Mouse (Mus musculus) T-helper 2 cell (primary cell): ENCODE results near the gene Mrgpra2a.
"Not testable (repeated sequence)": the region's sequence is repeated elsewhere in the genome, so short reads cannot be mapped to it uniquely, and the experiment has no call there.

Source experiments
- in situ Hi-C: fragments of 300-600 bp; cut with MboI, MseI; formaldehyde crosslinking; loops from one replicate; pipeline ENCODE4 v1.15.1; 2025; ENCODE audit warnings: high pct_unique_total_duplicates

Mrgpra2a gene

DNA sequence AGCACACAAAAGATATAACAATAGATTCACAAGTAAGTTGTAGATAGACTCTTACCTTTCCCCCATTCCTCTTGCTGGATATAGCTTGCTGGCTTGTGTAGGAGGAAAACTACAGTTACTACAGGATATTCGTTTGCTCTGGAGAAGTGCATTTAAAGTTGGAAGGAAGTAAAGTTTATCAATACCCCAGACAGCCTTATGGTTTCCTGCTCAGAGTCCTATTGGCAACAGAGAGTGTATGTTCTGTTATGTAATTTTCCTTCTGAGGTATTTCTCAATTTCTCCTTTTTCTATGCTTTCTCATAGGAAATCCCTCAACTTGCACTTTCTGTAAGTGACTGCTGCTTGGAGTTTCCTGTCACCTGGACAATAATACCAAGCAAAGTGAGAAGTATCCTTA lies at the start of gene Mrgpra2a:
TSS of gene Mrgpra2a (minus strand) at position 125 of the 400 bp plus-strand sequence.
- in situ Hi-C loops: not testable (repeated sequence)

DNA sequence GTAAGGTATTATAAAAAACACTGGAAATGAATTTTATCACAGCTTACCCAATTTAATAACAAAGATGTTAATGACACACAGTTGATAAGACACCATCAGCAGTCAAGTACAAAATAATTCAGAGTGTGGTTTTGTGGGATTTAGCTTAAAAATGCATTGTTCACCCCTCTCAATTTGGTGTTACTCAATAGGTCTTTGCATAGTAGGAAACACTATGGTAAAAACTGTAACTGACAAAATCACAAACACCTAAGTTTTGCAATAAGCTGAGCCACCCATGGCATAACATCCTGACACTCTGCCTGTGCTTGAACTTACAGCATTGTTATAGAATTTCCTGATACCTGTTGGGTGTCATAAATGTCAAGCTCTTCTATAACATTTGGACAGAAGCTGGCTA lies 39.3 kb upstream of the Mrgpra2a start:
- in situ Hi-C loops: not testable (repeated sequence)

DNA sequence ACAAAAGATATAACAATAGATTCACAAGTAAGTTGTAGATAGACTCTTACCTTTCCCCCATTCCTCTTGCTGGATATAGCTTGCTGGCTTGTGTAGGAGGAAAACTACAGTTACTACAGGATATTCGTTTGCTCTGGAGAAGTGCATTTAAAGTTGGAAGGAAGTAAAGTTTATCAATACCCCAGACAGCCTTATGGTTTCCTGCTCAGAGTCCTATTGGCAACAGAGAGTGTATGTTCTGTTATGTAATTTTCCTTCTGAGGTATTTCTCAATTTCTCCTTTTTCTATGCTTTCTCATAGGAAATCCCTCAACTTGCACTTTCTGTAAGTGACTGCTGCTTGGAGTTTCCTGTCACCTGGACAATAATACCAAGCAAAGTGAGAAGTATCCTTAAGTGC lies 37.5 kb upstream of the Mrgpra2a start:
- in situ Hi-C loops: not testable (repeated sequence)

DNA sequence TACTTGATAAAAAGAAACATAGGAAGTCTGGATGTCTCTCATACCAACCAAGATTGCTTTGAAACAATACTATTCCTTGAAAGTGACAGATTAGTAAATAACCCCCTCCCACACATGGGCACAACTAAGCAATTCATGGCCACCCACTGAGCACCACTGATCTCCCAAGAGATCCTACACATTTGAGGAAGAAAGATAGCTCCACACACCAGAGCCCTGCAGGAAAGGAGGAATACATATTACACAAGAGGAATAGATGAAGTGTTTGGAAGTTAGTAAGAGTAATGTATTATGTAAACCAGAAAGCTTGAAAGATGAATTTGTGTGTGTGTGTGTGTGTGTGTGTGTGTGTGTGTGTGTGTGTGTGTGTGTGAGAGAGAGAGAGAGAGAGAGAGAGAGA lies 31.2 kb upstream of the Mrgpra2a start:
- in situ Hi-C loops: not testable (repeated sequence)

DNA sequence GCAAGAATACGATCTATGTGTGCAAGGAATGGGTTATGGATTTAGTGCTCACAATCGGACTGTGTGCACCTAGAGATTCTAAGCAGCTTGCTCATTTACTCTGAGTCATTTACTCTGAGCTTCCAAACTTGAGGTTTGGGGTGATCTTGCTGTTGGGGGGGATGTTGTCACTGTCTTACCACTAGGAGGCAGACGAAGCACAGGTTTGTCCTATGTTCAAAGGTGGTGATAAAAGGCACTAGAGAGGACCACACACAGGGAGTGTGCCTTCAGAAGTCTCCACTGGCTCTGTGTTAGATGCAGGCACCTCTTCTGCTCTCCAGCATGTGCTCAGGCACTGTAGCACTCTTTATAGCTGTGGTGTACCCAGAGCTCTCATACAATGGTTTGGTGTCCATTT lies 22.0 kb upstream of the Mrgpra2a start:
- in situ Hi-C loops: not testable (repeated sequence)

DNA sequence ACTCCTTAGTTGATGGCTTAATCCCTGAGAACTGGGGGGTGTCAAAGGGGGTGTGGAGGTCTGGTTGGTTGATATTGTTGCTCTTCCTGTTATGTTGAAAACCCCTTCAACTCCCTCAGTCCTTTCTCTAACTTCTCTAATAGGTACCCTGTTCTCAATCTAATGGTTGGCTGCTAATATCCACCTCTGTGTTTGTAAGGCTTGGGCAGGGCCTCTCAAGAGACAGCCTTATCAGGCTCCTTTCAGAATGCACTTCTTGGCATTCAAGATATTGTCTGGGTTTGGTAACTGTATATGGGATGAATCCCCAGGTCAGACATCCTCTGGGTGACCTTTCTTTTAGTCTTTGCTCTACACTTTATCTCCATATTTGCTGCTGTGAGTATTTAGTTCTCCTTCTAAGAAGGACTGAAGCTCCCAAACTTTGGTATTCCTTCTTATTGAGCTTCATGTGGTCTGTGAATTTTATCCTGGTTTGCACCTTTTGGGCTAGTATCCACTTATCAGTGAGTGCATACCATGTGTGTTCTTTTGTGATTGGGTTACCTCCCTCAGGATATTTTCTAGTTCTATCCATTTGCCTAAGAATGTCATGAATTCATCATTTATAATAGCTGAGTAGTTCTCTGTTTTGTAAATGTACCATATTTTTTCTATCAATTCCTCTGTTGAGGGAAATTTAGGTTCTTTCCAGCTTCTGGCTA lies 13.5 kb upstream of the Mrgpra2a start:
- in situ Hi-C loops: not testable (repeated sequence)

DNA sequence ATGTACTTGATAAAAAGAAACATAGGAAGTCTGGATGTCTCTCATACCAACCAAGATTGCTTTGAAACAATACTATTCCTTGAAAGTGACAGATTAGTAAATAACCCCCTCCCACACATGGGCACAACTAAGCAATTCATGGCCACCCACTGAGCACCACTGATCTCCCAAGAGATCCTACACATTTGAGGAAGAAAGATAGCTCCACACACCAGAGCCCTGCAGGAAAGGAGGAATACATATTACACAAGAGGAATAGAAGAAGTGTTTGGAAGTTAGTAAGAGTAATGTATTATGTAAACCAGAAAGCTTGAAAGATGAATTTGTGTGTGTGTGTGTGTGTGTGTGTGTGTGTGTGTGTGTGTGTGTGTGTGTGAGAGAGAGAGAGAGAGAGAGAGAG lies 6.2 kb downstream of the Mrgpra2a start:
- in situ Hi-C loops: not testable (repeated sequence)

DNA sequence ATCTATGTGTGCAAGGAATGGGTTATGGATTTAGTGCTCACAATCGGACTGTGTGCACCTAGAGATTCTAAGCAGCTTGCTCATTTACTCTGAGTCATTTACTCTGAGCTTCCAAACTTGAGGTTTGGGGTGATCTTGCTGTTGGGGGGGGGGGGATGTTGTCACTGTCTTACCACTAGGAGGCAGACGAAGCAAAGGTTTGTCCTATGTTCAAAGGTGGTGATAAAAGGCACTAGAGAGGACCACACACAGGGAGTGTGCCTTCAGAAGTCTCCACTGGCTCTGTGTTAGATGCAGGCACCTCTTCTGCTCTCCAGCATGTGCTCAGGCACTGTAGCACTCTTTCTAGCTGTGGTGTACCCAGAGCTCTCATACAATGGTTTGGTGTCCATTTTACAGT lies 15.5 kb downstream of the Mrgpra2a start:
- in situ Hi-C loops: loop anchor here (5.0 kb wide), 1 partner anchor 41 kb away; no protein-coding TSS in a partner anchor

DNA sequence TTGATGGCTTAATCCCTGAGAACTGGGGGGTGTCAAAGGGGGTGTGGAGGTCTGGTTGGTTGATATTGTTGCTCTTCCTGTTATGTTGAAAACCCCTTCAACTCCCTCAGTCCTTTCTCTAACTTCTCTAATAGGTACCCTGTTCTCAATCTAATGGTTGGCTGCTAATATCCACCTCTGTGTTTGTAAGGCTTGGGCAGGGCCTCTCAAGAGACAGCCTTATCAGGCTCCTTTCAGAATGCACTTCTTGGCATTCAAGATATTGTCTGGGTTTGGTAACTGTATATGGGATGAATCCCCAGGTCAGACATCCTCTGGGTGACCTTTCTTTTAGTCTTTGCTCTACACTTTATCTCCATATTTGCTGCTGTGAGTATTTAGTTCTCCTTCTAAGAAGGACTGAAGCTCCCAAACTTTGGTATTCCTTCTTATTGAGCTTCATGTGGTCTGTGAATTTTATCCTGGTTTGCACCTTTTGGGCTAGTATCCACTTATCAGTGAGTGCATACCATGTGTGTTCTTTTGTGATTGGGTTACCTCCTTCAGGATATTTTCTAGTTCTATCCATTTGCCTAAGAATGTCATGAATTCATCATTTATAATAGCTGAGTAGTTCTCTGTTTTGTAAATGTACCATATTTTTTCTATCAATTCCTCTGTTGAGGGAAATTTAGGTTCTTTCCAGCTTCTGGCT lies 24.0 kb downstream of the Mrgpra2a start:
- in situ Hi-C loops: not testable (repeated sequence)

DNA sequence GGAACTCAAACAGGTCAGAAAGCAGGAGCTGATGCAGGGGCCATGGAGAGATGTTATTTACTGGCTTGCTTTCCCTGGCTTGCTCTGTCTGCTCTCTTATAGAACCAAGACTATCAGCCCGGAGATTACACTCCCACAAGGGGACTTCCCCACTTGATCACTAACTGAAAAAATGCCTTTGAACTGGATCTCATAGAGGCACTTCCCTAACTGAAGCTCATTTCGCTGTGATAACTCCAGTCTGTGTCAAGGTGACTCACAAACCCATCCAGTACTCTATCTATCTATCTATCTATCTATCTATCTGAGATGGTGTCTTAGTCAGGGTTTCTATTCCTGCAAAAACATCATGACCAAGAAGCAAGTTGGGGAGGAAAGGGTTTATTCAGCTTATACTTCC lies 41.3 kb downstream of the Mrgpra2a start:
- in situ Hi-C loops: no loop called here

DNA sequence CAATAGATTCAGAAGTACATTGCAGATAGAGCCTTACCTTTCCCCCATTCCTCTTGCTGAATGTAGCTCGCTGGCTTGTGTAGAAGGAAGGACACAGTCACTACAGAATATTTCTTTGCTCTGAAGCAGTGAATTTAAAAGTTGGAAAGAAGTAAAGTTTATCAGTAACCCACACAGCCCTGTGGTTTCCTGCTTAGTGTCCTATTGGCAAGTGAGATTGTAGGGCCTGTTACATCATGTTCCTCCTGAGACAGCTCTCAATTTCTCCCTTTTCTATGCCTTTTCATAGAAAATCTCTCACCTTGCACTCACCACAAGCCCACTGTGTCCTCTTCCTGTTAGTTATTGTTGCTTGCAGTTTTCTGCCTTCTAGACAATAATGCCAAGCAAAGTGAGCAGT lies 42.4 kb downstream of the Mrgpra2a start:
- in situ Hi-C loops: no loop called here

DNA sequence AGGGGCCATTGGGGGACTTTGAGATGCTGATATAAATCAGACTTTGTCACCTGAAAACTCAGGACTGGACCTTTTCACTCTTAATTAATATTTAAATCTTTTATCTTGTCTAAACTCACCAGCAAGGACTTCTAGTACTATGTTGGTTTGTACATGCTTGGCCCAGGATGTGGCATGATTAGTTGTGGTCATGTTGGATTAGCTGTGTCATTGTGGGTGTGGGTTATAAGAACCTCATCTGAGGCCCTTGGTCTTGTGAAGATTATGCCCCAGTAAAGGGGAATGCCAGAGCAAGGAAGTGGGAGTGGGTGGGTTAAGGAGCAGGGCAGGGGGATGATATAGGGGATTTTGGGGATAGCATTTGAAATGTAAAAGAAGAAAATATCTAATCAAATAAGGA lies 50.8 kb downstream of the Mrgpra2a start:
- in situ Hi-C loops: no loop called here
